Mouse (Mus musculus) heart, postnatal 0 days (tissue): ENCODE results near the gene Eya2.

Source experiments
- CTCF ChIP-seq: IDR thresholded peaks from 2 replicates; pipeline ENCODE4 v1.5.1; 2016; ENCODE audit warnings: antibody characterized with exemption, control low read depth, low read depth
- EP300 ChIP-seq: IDR thresholded peaks from 2 replicates; pipeline ENCODE4 v1.6.1; 2016; ENCODE audit warnings: antibody characterized with exemption, low read depth

- TF ChIP-seq CTCF (no peak), EP300 (no peak)
Observed at GRCm38 (mm10) chr2:165721941-165722340, 127.1 kb downstream of the Eya2 start.
